In genomic region chr13:93072871-93073411, GRCm38 (mm10) we compare ENCODE assay signal across 8 mouse cellular contexts.
A peak's percentile ranks its signal among the peaks of the same experiment; 100 is the strongest.
DNase-seq lines count a peak whose midpoint lies in the region; ATAC-seq and TF ChIP-seq lines count a peak whose summit lies in the region.

No protein-coding gene starts in this region.

- H3K4me2 ChIP-seq in neural tube, embryonic 15.5 days, result peak overlapping the region; percentile 25

- no peak overlapping the region for H3K9ac ChIP-seq in neural tube, embryonic 15.5 days (replicated peaks)

- no peak for TF ChIP-seq CTCF in cerebellum, adult 2 months (IDR thresholded peaks at IDR 0.05; ENCODE audit: borderline replicate concordance, insufficient read depth, low read depth, low read length)

- H3K27ac ChIP-seq in neural tube, embryonic 15.5 days (replicated peaks), result peak overlapping the region; percentile 60; the same call in 1 of the 2 replicates
- no peak overlapping the region for H3K27ac ChIP-seq in cerebellum, adult 2 months (ENCODE audit: insufficient read depth, low read length)

- H3K9me3 ChIP-seq in neural tube, embryonic 15.5 days (replicated peaks), result no peaks in the 10 kb centered on the region

- 8% methylated on average over 15 of the region's 15 CpGs for WGBS in neural tube, embryonic 15.5 days
- WGBS in cerebellum, adult 2 months, result 53% methylated on average over 15 of the region's 15 CpGs

- no peak for TF ChIP-seq POLR2A in cerebellum, adult 2 months (IDR thresholded peaks at IDR 0.05; ENCODE audit: borderline replicate concordance, insufficient read depth, low read length)

- ATAC-seq in neural tube, embryonic 15.5 days (ENCODE audit: low FRiP score), result peak; percentile 53; the same call in 1 of the 2 replicates

- peaks cover 21% of the 10 kb centered on the region for H3K4me1 ChIP-seq in neural tube, embryonic 15.5 days
- peaks cover 8% of the 10 kb centered on the region for H3K4me1 ChIP-seq in cerebellum, adult 2 months (ENCODE audit: control insufficient read depth, insufficient read depth, low read length)

- peak; percentile 56 for DNase-seq in heart, adult 11 months
- DNase-seq in heart, adult 8-10 months (ENCODE audit: low spot score), result no peak
- DNase-seq in embryo, embryonic 10.5 days (ENCODE audit: low spot score), result peak; percentile 33
- DNase-seq in induced T-regulatory cell, adult 2 months (ENCODE audit: low read depth), result peak; percentile 55
- no peak for DNase-seq in cerebellum, adult 2 months
- no peak for DNase-seq in testis, postnatal 14 days (ENCODE audit: low spot score)
- no peak for DNase-seq in gastrocnemius, postnatal 10 days

- H3K36me3 ChIP-seq in neural tube, embryonic 15.5 days, result no peaks in the 10 kb centered on the region

- H3K4me3 ChIP-seq in neural tube, embryonic 15.5 days (replicated peaks), result no peak overlapping the region
- no peak overlapping the region for H3K4me3 ChIP-seq in cerebellum, adult 2 months (replicated peaks; ENCODE audit: insufficient read depth, low read depth, low read length)

- H3K27me3 ChIP-seq in neural tube, embryonic 15.5 days (replicated peaks), result no peaks in the 10 kb centered on the region
- H3K27me3 ChIP-seq in cerebellum, adult 2 months (ENCODE audit: control insufficient read depth, insufficient read depth, low read length), result no peaks in the 10 kb centered on the region

Comparison
In these comparisons a context has a peak if more than half of its experiments do, and no peak if none do; other contexts are left out.
1. DNase-seq: peak in heart, adult 11 months (single experiment), embryo, embryonic 10.5 days (single experiment) and induced T-regulatory cell, adult 2 months (single experiment); none in heart, adult 8-10 months (single experiment), cerebellum, adult 2 months (0 of 2), testis, postnatal 14 days (single experiment) and gastrocnemius, postnatal 10 days (single experiment).